Mouse (Mus musculus) liver, embryonic 18 days (tissue): ENCODE results near the gene Trafd1. TPM values are rescaled to one million over a fixed set of nuclear protein-coding genes. Genes with fewer than 3 reads are reported as not detected.

Experiments
- polyA plus RNA-seq: library from polyadenylated mRNA; depleted of rRNA; stranded (reverse); fragments of >200 nt; gene quantifications from 2 replicates; pipeline ENCODE4 v1.2.3, GENCODE M21; 2012; rRNA removed

Gene Trafd1
- 36.8 and 38.5 TPM in 2 replicates for polyA plus RNA-seq

DNA sequence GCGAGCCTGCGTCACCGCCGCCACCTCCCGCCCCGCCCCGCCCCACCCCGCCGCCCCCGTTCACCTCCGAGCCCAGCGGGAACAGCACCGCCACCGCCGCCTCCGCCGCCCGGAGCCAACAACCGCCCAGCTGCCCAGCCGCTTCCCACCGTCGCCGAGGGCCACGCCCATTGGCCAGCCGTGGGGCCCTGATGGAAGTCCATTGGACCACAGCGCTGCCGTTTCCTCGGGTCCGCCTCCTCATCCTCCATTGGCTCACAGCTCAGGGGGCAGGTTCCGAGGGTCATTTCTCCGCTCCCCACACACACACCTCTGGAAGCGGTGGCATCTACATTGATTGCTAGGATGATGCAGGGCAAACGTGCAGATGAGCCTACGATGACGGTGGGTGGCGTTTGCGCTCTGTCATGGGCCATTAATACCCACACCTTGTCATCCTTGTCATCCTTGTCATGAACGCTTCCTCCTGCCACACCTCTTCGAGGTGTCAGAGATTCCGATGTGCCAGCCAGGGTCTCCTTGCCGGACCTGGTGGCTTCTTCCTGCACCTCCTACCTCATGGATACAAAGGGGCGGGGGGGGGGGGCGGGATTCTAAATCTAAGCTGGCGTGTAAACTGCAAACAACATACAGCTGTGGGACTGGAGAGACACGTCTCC lies at the start of gene Trafd1:
Trafd1 (minus strand) TSS at position 172 of the 659 bp plus-strand sequence.

DNA sequence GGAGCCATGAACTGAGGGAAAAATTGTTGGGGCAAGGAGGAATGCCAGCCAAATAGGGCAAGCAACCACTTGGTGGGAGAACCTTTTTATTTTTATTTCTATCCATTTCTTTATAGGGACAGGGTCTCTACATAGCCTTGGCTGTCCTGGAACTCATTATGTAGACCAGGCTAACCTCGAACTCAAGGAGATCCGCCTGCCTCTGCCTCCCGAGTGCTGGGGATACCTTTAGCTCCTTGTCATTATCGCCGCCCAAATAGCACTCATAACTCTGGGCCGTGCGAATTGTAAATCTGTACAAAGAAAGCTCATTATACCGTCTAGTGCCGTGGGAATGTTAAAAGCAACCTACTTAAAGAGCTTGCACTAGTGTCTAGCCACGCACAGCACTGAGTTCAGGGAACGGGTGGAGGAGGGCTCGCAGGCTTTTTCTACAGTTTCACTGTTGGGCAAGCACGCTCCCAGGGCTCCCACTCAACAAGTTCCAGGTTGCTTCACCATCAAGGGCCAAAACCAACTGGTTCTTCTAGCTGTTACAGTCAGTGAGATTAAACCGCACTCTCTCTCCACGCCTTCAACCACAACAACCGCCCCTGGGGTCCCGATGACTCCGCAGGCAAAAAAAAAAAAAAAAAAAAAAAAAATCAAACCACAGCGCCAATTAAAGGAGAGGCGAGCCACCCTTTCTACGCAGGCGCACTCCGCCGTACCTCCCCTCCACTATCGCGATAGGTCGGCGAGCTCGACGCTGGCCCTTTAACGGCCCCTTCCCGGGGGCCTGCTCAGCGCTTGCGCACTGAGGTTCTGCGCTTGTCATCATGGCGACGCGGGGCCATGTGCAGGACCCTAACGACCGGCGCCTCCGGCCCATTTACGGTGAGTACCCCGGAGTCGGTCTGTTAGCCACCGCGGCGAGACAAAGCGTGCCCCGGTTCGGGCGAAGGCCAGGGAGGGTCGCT lies 12.0 kb upstream of the Trafd1 start, which contains the start of gene Naa25:
Naa25 (plus strand) TSS at position 750 of the 959 bp plus-strand sequence.

Other genes starting within 250 kb of the Trafd1 start
- gene Ptpn11, start 194.2 kb downstream of the Trafd1 start, polyA plus RNA-seq = 11.6 and 12.9 TPM in 2 replicates
- 480 and 528 TPM in 2 replicates for gene Rpl6, start 181.2 kb downstream of the Trafd1 start, polyA plus RNA-seq
- gene Hectd4, start 165.4 kb downstream of the Trafd1 start, polyA plus RNA-seq = 8.1 and 10.3 TPM in 2 replicates
- 7.0 and 7.6 TPM in 2 replicates for gene Naa25, start 12.3 kb upstream of the Trafd1 start, polyA plus RNA-seq
- gene Tmem116, start 66.3 kb upstream of the Trafd1 start, polyA plus RNA-seq = 0.93 and 0.95 TPM in 2 replicates
- 57.0 and 61.3 TPM in 2 replicates for gene Erp29, start 66.9 kb upstream of the Trafd1 start, polyA plus RNA-seq
- 0.01 TPM in 1 of 2 replicates, not detected in the other for gene Adam1b, start 117.8 kb upstream of the Trafd1 start, polyA plus RNA-seq
- gene Adam1a, start 159.8 kb upstream of the Trafd1 start, polyA plus RNA-seq = 1.1 and 1.4 TPM in 2 replicates
- 0.03 and 0.04 TPM in 2 replicates for gene Gm42878, start 159.8 kb upstream of the Trafd1 start, polyA plus RNA-seq
- 34.5 and 39.0 TPM in 2 replicates for gene Mapkapk5, start 160.3 kb upstream of the Trafd1 start, polyA plus RNA-seq
- gene Aldh2, start 208.2 kb upstream of the Trafd1 start, polyA plus RNA-seq = 424 and 534 TPM in 2 replicates
- gene Acad12, start 233.3 kb upstream of the Trafd1 start, polyA plus RNA-seq = 2.6 and 3.0 TPM in 2 replicates